ENCODE assay signal across 13 mouse cellular contexts in the genomic region with DNA sequence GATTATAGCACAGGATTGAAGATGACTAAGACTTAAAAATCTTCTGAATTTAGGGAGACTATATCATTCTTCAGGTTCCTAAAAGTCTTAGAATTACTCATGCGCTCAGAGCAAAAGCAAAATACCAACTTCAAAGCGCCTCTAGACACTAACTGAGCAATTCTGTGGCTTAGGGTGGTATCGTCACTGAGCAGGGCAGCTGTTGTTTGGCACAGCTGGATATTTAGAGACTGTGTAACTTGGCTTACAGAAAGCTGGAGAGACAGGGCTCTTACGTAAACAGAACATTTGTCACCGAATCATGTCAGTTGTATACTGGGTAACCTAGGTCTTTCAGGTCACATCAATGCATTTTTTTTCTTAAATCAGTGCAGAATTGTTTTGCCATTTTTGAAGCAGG. TPM values are rescaled to one million over a fixed set of nuclear protein-coding genes. Genes with fewer than 3 reads are reported as not detected.
DNase-seq lines count a peak whose midpoint lies in the region; ATAC-seq and TF ChIP-seq lines count a peak whose summit lies in the region.
"Had no signal": no experiment of that assay in that cellular context is flagged by ENCODE, and none has a peak within 500 bp of the region (broad histone marks: within the 10 kb centered on the region; RNA-seq: fewer than 3 reads in every experiment).

No protein-coding gene starts in this region.

- ATAC-seq in hindbrain, embryonic 14.5 days (ENCODE audit: low FRiP score): no peak

- peaks cover 13% of the 10 kb centered on the region for H3K4me1 ChIP-seq in hindbrain, embryonic 14.5 days (replicated peaks; ENCODE audit: control insufficient read depth, insufficient read depth, low read length)
- H3K4me1 ChIP-seq in hindbrain, embryonic 10.5 days (replicated peaks): peaks cover 10% of the 10 kb centered on the region

- H3K79me2 ChIP-seq in myocyte (ENCODE audit: control insufficient read depth, insufficient read depth): no peaks in the 10 kb centered on the region

- peak overlapping the region; percentile 69; the same call in 1 of the 2 replicates for H3K27ac ChIP-seq in hindbrain, embryonic 14.5 days
- H3K27ac ChIP-seq in hindbrain, embryonic 10.5 days: no peak overlapping the region
- H3K27ac ChIP-seq: neural tube, embryonic 12.5 days had no signal

- H3K4me2 ChIP-seq in hindbrain, embryonic 14.5 days (replicated peaks): peak overlapping the region; percentile 56
- peak overlapping the region; percentile 78 for H3K4me2 ChIP-seq in myocyte (ENCODE audit: low read depth)

- no peaks in the 10 kb centered on the region for H3K27me3 ChIP-seq in hindbrain, embryonic 14.5 days (ENCODE audit: control insufficient read depth, insufficient read depth, low read length)
- 0 out of 2 replicates have a peak, but pooled peaks cover 3% of the 10 kb centered on the region for H3K27me3 ChIP-seq in hindbrain, embryonic 10.5 days (ENCODE audit: insufficient read depth, poor library complexity, severe bottlenecking)
- H3K27me3 ChIP-seq in myocyte (ENCODE audit: control insufficient read depth, insufficient read depth, insufficient read length): no peaks in the 10 kb centered on the region
- H3K27me3 ChIP-seq: heart, embryonic 15.5 days; neural tube, embryonic 12.5 days had no signal

- 35% methylated on average over 5 of the region's 5 CpGs for whole genome bisulfite sequencing in hindbrain, embryonic 14.5 days
- WGBS in hindbrain, embryonic 10.5 days: 44% methylated on average over 5 of the region's 5 CpGs

- no peak overlapping the region for H3K9ac ChIP-seq in hindbrain, embryonic 14.5 days

- peak; percentile 25 for DNase-seq in hindbrain, embryonic 14.5 days (ENCODE audit: low spot score)
- no peak for DNase-seq in hindbrain, embryonic 10.5 days (ENCODE audit: low spot score)
- peak; percentile 56 for DNase-seq in 3134 (ENCODE audit: extremely low read depth, insufficient read length, low spot score)
- DNase-seq in Muller cell, postnatal 12 days (ENCODE audit: inconsistent ontology term): peak; percentile 50
- DNase-seq in kidney, adult 8-10 months: no peak
- DNase-seq in cerebellum, adult 18-20 months: no peak
- DNase-seq in ovary, postnatal 36 days (ENCODE audit: low spot score): no peak
- DNase-seq: adrenal gland, adult 8-10 months had no signal

- TF ChIP-seq POLR2A in myocyte (IDR thresholded peaks at IDR 0.05; ENCODE audit: insufficient read length, low read depth): no peak

- no peak overlapping the region for H3K4me3 ChIP-seq in hindbrain, embryonic 14.5 days (replicated peaks; ENCODE audit: low read length)
- H3K4me3 ChIP-seq in hindbrain, embryonic 10.5 days: no peak overlapping the region
- H3K4me3 ChIP-seq in myocyte: no peak overlapping the region

- H3ac ChIP-seq in myocyte (ENCODE audit: control insufficient read depth, insufficient read length): no peak overlapping the region

- no peaks in the 10 kb centered on the region for H3K36me3 ChIP-seq in hindbrain, embryonic 14.5 days (replicated peaks; ENCODE audit: control insufficient read depth, insufficient read depth)
- no peaks in the 10 kb centered on the region for H3K36me3 ChIP-seq in hindbrain, embryonic 10.5 days
- no peaks in the 10 kb centered on the region for H3K36me3 ChIP-seq in myocyte (ENCODE audit: control insufficient read depth, insufficient read depth)
- H3K36me3 ChIP-seq: heart, embryonic 15.5 days; neural tube, embryonic 12.5 days had no signal

- no peaks in the 10 kb centered on the region for H3K9me3 ChIP-seq in hindbrain, embryonic 14.5 days (ENCODE audit: control insufficient read depth, low read length)
- H3K9me3 ChIP-seq in hindbrain, embryonic 10.5 days: no peaks in the 10 kb centered on the region
- H3K9me3 ChIP-seq: heart, embryonic 15.5 days; neural tube, embryonic 12.5 days had no signal

TF ChIP-seq in myocyte, 11 proteins besides CTCF, POLR2A, EP300 and RAD21:
- TF ChIP-seq MYOG (IDR thresholded peaks at IDR 0.05; ENCODE audit: control insufficient read depth in 1 of 3, insufficient read depth in 1 of 3, insufficient read length in 2 of 3, low read depth in 2 of 3): peak in 2 of 3 experiments; percentile 61 to 97
- TF ChIP-seq MYOD1 (IDR thresholded peaks at IDR 0.05; ENCODE audit: control insufficient read depth in 1 of 3, insufficient read length in 2 of 3, low read depth in 2 of 3): peak; percentile 86 to 91 (median 89)
- peak; percentile 98 for TF ChIP-seq TCF12 (IDR thresholded peaks at IDR 0.05; ENCODE audit: insufficient read depth, poor library complexity, severe bottlenecking)
- no peak for TF ChIP-seq USF1 (IDR thresholded peaks at IDR 0.05; ENCODE audit: low read depth)
- peak; percentile 64 for TF ChIP-seq TCF3 (IDR thresholded peaks at IDR 0.05; ENCODE audit: insufficient read length, low read depth)
- peak; percentile 78 for TF ChIP-seq CEBPB (IDR thresholded peaks at IDR 0.05; ENCODE audit: insufficient read depth, poor library complexity, severe bottlenecking)

RNA-seq across cellular contexts. Expression of a gene that starts 26.4 kb away (rescaled TPM):
- 1.2 and 1.5 TPM in 2 replicates for polyA plus RNA-seq in hindbrain, embryonic 14.5 days (2014; fragmentation: Nextera tagmentation; extraction: Ambion mirVana)
- 0.35 and 0.39 TPM in 2 replicates for polyA plus RNA-seq in hindbrain, embryonic 10.5 days (2016; fragmentation: Nextera tagmentation; extraction: Ambion mirVana)
- polyA plus RNA-seq in myocyte (2012; fragmentation: generic; extraction: Trizol): not detected
- polyA plus RNA-seq: heart, embryonic 15.5 days; liver, embryonic 16.5 days had no signal

RNA-seq across cellular contexts. Expression of a gene that starts 27.6 kb away (rescaled TPM):
- 0.23 and 0.64 TPM in 2 replicates for polyA plus RNA-seq in hindbrain, embryonic 14.5 days (2014; fragmentation: Nextera tagmentation; extraction: Ambion mirVana)
- polyA plus RNA-seq in hindbrain, embryonic 10.5 days (2016; fragmentation: Nextera tagmentation; extraction: Ambion mirVana): 1.0 TPM in 1 of 2 replicates, not detected in the other
- not detected for polyA plus RNA-seq in myocyte (2012; fragmentation: generic; extraction: Trizol)
- polyA plus RNA-seq: heart, embryonic 15.5 days; kidney, embryonic 14.5 days; liver, embryonic 16.5 days had no signal

RNA-seq across cellular contexts. Expression of a gene that starts 49.7 kb away (rescaled TPM):
- polyA plus RNA-seq in hindbrain, embryonic 14.5 days (2014; fragmentation: Nextera tagmentation; extraction: Ambion mirVana): 164 and 180 TPM in 2 replicates
- polyA plus RNA-seq in hindbrain, embryonic 10.5 days (2016; fragmentation: Nextera tagmentation; extraction: Ambion mirVana): 123 and 131 TPM in 2 replicates
- polyA plus RNA-seq in myocyte (2012; fragmentation: generic; extraction: Trizol): 77.5 TPM

Comparison
In these comparisons a context has a peak if more than half of its experiments do, and no peak if none do; other contexts are left out.
1. DNase-seq: peak in hindbrain, embryonic 14.5 days (single experiment), 3134 (single experiment) and Muller cell, postnatal 12 days (single experiment); none in hindbrain, embryonic 10.5 days (single experiment), kidney, adult 8-10 months (0 of 2), cerebellum, adult 18-20 months (0 of 2) and ovary, postnatal 36 days (single experiment).